Mouse (Mus musculus): ENCODE data around the gene Pltp. TPM values are rescaled to one million over a fixed set of nuclear protein-coding genes. Genes with fewer than 3 reads are reported as not detected.
"Not testable (repeated sequence)": the region's sequence is repeated elsewhere in the genome, so short reads cannot be mapped to it uniquely, and the experiment has no call there.

Gene Pltp
- polyA plus RNA-seq, 1 experiment from 2014 or later = 12.6 TPM

DNA sequence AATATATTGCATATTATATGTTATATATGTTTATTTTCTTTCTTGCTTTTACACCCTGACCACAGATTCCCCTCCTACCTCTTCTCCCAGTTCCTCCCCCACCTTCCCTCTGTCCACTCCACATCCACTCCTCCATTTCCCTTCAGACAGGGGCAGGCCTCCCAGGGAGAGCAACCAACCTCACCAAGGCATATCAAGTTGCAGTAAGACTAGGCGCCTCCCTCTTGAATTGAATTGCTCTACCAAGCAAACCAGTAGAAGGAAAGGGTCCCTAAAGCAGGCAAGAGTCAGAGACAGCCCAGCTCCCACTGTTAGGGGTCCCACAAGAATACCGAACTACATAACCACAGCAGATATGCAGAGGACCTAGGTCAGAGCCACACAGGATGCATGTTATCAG is 1.6 kb upstream of the Pltp start:
- Histone ChIP-seq H3K36me3 (no peaks in the 10 kb centered on the region), H3K4me3 (no peak overlapping the region), H3K27ac (no peak overlapping the region), H3K4me1 (peaks cover 42% of the 10 kb centered on the region), H3K27me3 (ENCODE audit: insufficient read depth, poor library complexity, severe bottlenecking) (peaks cover 58% of the 10 kb centered on the region), H3K9me3 (no peaks in the 10 kb centered on the region)
- 46% methylated on average over 2 of the region's 2 CpGs for WGBS
- DNase-seq (ENCODE audit: low spot score) = no peak

GRCm38 (mm10) chr2:164857842-164858553 is 487 bp upstream of the Pltp start:
- Histone ChIP-seq H3K27ac (peak overlapping the region; percentile 37; the same call in 1 of the 2 replicates), H3K27me3 (ENCODE audit: insufficient read depth, poor library complexity, severe bottlenecking) (peaks cover 66% of the 10 kb centered on the region)
- 3% methylated on average over 19 of the region's 19 CpGs for WGBS

DNA sequence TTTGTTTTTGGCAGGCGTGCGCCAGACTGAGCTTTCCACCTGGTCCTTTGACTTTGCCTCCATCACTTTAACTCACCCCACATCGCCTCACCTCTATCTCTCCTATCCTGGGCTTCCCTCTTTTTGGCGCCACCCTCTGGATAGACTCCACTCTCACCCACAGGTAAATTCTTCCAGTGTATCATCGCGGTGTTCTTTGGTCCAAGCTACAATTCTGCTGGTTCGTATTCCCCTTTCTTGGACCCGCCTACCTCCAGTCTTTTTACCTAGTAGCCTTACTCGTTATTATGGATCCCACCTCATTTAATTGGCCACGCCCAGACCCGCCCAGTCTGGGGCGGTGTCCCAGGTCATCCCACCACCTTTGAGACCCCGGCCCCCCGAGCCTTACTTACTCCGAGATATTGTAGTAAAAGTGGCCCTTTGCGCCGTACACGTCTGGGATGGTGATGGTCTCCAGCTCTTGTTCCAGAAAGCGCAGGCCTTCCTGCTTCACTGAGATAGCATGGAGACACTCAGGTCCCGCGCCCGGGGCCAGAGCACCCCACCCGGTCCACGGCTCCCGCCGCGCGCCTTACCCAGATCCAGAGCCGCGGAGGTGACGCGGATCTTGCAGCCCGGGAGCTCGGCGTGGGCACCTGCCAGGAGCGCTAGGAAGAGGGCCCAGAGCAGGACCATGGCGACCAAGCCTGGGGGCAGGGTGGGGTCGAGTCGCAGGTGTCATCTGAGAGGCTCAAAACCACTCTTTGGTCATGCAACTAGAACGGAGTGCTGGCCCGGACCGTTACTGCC is 1.0 kb downstream of the Pltp start:
- 1% methylated on average over 42 of the region's 42 CpGs for WGBS
- H3K4me3 ChIP-seq = peak overlapping the region; percentile 65
- no peaks in the 10 kb centered on the region for H3K9me3 ChIP-seq
- DNase-seq (ENCODE audit: low spot score) = no peak
- peaks cover 34% of the 10 kb centered on the region for H3K4me1 ChIP-seq
- peak overlapping the region; percentile 37; the same call in 1 of the 2 replicates for H3K27ac ChIP-seq
- H3K36me3 ChIP-seq = no peaks in the 10 kb centered on the region
- H3K27me3 ChIP-seq (ENCODE audit: insufficient read depth, poor library complexity, severe bottlenecking) = peaks cover 75% of the 10 kb centered on the region

More at GRCm38 (mm10) chr2:164857842-164858553, 487 bp upstream of the Pltp start:
- H3K4me1 ChIP-seq = peaks cover 42% of the 10 kb centered on the region
- DNase-seq (ENCODE audit: low spot score) = no peak
- H3K36me3 ChIP-seq = no peaks in the 10 kb centered on the region
- no peaks in the 10 kb centered on the region for H3K9me3 ChIP-seq
- H3K4me3 ChIP-seq = peak overlapping the region; percentile 65

DNA sequence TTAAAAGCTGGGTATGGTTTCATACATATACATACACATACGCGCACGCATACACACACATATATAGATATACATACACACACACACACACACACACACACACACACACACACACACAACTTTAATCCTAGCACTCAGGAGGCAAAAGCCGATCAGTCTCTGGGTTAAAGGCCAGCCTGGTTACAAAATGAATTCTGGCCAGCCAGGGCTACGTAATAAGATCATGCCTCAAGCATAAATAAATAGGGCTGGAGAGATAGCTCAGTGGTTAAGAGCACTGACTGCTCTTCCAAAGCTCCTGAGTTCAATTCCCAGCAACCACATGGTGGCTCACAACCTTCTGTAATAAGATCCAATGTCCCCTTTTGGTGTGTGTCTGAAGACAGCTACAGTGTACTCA is 1.9 kb downstream of the Pltp start:
- not testable (repeated sequence) for H3K36me3 ChIP-seq; DNase-seq (ENCODE audit: low spot score); H3K9me3 ChIP-seq; H3K27ac ChIP-seq; H3K4me3 ChIP-seq
- WGBS = 81% methylated on average over 5 of the region's 5 CpGs
- Histone ChIP-seq H3K4me1 (peaks cover 32% of the 10 kb centered on the region), H3K27me3 (ENCODE audit: insufficient read depth, poor library complexity, severe bottlenecking) (peaks cover 75% of the 10 kb centered on the region)

DNA sequence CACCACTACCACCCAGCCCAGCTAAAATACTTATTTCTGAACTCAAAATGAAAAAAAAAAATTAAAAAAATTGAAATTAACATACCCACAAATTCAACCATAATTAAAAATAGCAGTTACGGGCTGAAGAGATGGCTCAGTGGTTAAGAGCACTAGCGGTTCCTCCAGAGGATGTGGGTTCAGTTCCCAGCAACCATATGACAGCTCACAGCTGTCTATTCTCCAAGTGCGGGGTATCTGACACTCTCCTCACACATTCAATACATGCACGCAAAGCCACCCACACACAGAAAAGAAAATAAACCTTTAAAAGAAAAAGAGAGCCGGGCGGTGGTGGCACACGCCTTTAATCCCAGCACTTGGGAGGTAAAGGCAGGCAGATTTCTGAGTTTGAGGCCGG is 7.5 kb downstream of the Pltp start:
- Histone ChIP-seq H3K27me3 (ENCODE audit: insufficient read depth, poor library complexity, severe bottlenecking) (peaks cover 25% of the 10 kb centered on the region), H3K4me3 (no peak overlapping the region), H3K9me3 (no peaks in the 10 kb centered on the region), H3K27ac (no peak overlapping the region), H3K36me3 (0 out of 2 replicates have a peak, but pooled peaks cover 4% of the 10 kb centered on the region), H3K4me1 (peaks cover 7% of the 10 kb centered on the region; the same call in 1 of the 2 replicates)
- WGBS = 83% methylated on average over 8 of the region's 8 CpGs
- no peak for DNase-seq (ENCODE audit: low spot score)

DNA sequence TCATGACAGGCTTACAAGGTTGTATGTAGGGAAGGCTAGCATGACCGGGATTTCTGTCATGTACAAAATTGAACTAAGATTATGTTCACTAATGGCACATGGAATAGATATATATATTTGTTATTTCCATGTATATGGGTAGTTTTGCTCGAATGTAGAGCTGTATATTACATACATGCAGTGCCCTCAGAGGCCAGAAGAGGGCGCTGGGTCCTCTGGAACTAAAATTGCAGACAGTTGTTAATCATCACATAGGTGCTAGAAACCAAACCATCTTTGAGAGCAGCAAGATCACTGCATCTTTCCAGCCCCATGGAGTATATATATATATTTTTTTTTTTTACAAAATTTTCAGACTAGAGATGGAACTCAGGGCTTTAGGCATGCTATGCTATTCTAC is 11.7 kb downstream of the Pltp start:
- 46% methylated on average over 3 of the region's 3 CpGs for WGBS
- Histone ChIP-seq H3K4me3 (no peak overlapping the region), H3K4me1 (peaks cover 4% of the 10 kb centered on the region; the same call in 1 of the 2 replicates), H3K27me3 (ENCODE audit: insufficient read depth, poor library complexity, severe bottlenecking) (no peaks in the 10 kb centered on the region), H3K27ac (no peak overlapping the region), H3K36me3 (0 out of 2 replicates have a peak, but pooled peaks cover 3% of the 10 kb centered on the region), H3K9me3 (no peaks in the 10 kb centered on the region)
- no peak for DNase-seq (ENCODE audit: low spot score)

GRCm38 (mm10) chr2:164835164-164835563 is 22.3 kb downstream of the Pltp start:
- 96% methylated on average over 4 of the region's 4 CpGs for WGBS
- no peak overlapping the region for H3K27ac ChIP-seq
- peaks cover 47% of the 10 kb centered on the region for H3K36me3 ChIP-seq
- H3K27me3 ChIP-seq (ENCODE audit: insufficient read depth, poor library complexity, severe bottlenecking) = no peaks in the 10 kb centered on the region
- peak overlapping the region; percentile 83; the same call in 1 of the 2 replicates for H3K4me3 ChIP-seq
- H3K9me3 ChIP-seq = no peaks in the 10 kb centered on the region
- peaks cover 30% of the 10 kb centered on the region for H3K4me1 ChIP-seq
- no peak for DNase-seq (ENCODE audit: low spot score)

- H3K4me1 ChIP-seq = peaks cover 30% of the 10 kb centered on the region
- no peaks in the 10 kb centered on the region for H3K9me3 ChIP-seq
- H3K4me3 ChIP-seq = peak overlapping the region; percentile 83
- no peaks in the 10 kb centered on the region for H3K27me3 ChIP-seq (ENCODE audit: insufficient read depth, poor library complexity, severe bottlenecking)
- H3K27ac ChIP-seq = peak overlapping the region; percentile 96
- DNase-seq (ENCODE audit: low spot score) = no peak
- WGBS = 43% methylated on average over 8 of the region's 8 CpGs
- H3K36me3 ChIP-seq = peaks cover 41% of the 10 kb centered on the region
Observed at GRCm38 (mm10) chr2:164834531-164834930, 23.0 kb downstream of the Pltp start.

- Histone ChIP-seq H3K36me3 (peaks cover 38% of the 10 kb centered on the region), H3K27me3 (ENCODE audit: insufficient read depth, poor library complexity, severe bottlenecking) (no peaks in the 10 kb centered on the region), H3K4me3 (peak within 1 kb of the TSS; percentile 83), H3K27ac (peak within 1 kb of the TSS; percentile 96), H3K9me3 (no peaks in the 10 kb centered on the region), H3K4me1 (peaks cover 30% of the 10 kb centered on the region)
- DNase-seq (ENCODE audit: low spot score) = peak; percentile 96
- under 1% methylated on average over 31 of the region's 31 CpGs for WGBS
Observed at GRCm38 (mm10) chr2:164833314-164833959, 24.1 kb downstream of the Pltp start, which contains the start of gene Neurl2. Gene Neurl2 (minus strand): TSS chr2:164833456.

- Histone ChIP-seq H3K4me3 (peak within 1 kb of the TSS; percentile 83), H3K4me1 (peaks cover 30% of the 10 kb centered on the region), H3K9me3 (no peaks in the 10 kb centered on the region), H3K27me3 (ENCODE audit: insufficient read depth, poor library complexity, severe bottlenecking) (no peaks in the 10 kb centered on the region), H3K36me3 (peaks cover 38% of the 10 kb centered on the region), H3K27ac (peak within 1 kb of the TSS; percentile 96)
- under 1% methylated on average over 35 of the region's 35 CpGs for WGBS
- peak; percentile 93 for DNase-seq (ENCODE audit: low spot score)
Observed at GRCm38 (mm10) chr2:164832748-164833301, 24.7 kb downstream of the Pltp start, which contains the start of gene Ctsa. Gene Ctsa (plus strand): TSS chr2:164832873.

DNA sequence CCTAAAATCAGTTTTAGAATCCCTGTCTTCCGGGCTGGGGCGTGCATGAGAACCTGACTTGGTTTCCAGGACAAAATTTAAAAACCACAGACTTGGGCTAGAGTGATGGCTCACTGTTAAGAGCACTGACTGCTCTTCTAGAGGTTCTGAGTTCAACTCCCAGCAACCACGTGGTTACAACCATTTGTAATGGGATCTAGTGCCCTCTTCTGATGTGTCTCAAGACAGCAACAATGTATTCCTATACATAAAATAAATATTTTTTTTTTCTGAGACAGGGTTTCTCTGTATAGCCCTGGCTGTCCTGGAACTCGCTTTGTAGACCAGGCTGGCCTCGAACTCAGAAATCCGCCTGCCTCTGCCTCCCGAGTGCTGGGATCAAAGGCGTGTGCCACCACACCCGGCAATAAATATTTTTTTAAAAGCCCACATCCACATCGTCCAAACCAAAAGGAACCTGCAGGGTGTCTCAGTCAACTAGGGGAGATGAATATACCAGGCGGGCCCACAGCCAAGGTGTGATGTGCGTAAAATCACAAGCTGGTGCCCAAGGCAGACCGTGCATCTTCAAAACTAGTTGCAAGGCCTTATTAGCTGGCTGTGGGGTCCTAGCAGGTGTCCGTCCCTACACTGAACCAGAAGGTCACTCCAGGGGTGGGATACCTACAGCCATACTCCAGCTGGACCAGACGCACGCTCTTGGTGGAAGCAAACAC is 25.3 kb downstream of the Pltp start:
- WGBS = 58% methylated on average over 16 of the region's 16 CpGs
- H3K9me3 ChIP-seq = no peaks in the 10 kb centered on the region
- no peak for DNase-seq (ENCODE audit: low spot score)
- H3K4me1 ChIP-seq = peaks cover 30% of the 10 kb centered on the region
- H3K36me3 ChIP-seq = peaks cover 38% of the 10 kb centered on the region
- no peaks in the 10 kb centered on the region for H3K27me3 ChIP-seq (ENCODE audit: insufficient read depth, poor library complexity, severe bottlenecking)
- peak overlapping the region; percentile 83 for H3K4me3 ChIP-seq
- H3K27ac ChIP-seq = peak overlapping the region; percentile 96

GRCm38 (mm10) chr2:164831029-164831428 is 26.5 kb downstream of the Pltp start:
- DNase-seq (ENCODE audit: low spot score) = no peak
- peaks cover 30% of the 10 kb centered on the region for H3K4me1 ChIP-seq
- no peaks in the 10 kb centered on the region for H3K27me3 ChIP-seq (ENCODE audit: insufficient read depth, poor library complexity, severe bottlenecking)
- no peak overlapping the region for H3K27ac ChIP-seq
- H3K36me3 ChIP-seq = peaks cover 38% of the 10 kb centered on the region
- 84% methylated on average over 10 of the region's 10 CpGs for WGBS
- no peaks in the 10 kb centered on the region for H3K9me3 ChIP-seq
- no peak overlapping the region for H3K4me3 ChIP-seq
